Mouse (Mus musculus) liver, postnatal 0 days (tissue): ENCODE measurements around the gene Hsd3b1. TPM values are rescaled to one million over a fixed set of nuclear protein-coding genes. Genes with fewer than 3 reads are reported as not detected.

ENCODE experiments used
- ATAC-seq: fragments of 200-750 bp; cut with Nextera tagmentation; 2 replicates; pipeline ENCODE4 v1.8.0; 2017; ENCODE audit warnings: mild to moderate bottlenecking, moderate library complexity
- DNase-seq: peaks from one replicate; pipeline ENCODE4 v3.0.0-alpha.2; 2016
- H3K27ac ChIP-seq: fragments of 300-500 bp; sonication (generic); 2 replicates; pipeline ENCODE4 v1.5.1; 2014; ENCODE audit warnings: antibody characterized with exemption, moderate library complexity, mild to moderate bottlenecking, low read depth
- H3K27me3 ChIP-seq: fragments of 300-500 bp; sonication (generic); 2 replicates; pipeline ENCODE4 v1.6.1; 2014; ENCODE audit warnings: low read length, control low read depth, mixed read lengths; ENCODE audit not compliant: insufficient read depth
- H3K36me3 ChIP-seq: fragments of 300-500 bp; sonication (generic); replicated peaks from 2 replicates; pipeline ENCODE4 v1.6.1; 2014; ENCODE audit warnings: mild to moderate bottlenecking, control low read depth, low read length, moderate library complexity, mixed read lengths; ENCODE audit not compliant: insufficient read depth
- H3K4me1 ChIP-seq: fragments of 300-500 bp; sonication (generic); 2 replicates; pipeline ENCODE4 v1.6.1; 2014; ENCODE audit warnings: antibody characterized with exemption, mild to moderate bottlenecking, control low read depth; ENCODE audit not compliant: insufficient read depth
- H3K4me2 ChIP-seq: fragments of 300-500 bp; sonication (generic); 2 replicates; pipeline ENCODE4 v1.6.1; 2014; ENCODE audit warnings: low read depth, mild to moderate bottlenecking, low read length, moderate library complexity, mixed read lengths
- H3K4me3 ChIP-seq: fragments of 300-500 bp; sonication (generic); 2 replicates; pipeline ENCODE4 v1.5.1; 2014; ENCODE audit warnings: low read depth, low read length
- H3K9ac ChIP-seq: fragments of 300-500 bp; sonication (generic); replicated peaks from 2 replicates; pipeline ENCODE4 v1.6.1; 2014; ENCODE audit warnings: mild to moderate bottlenecking, moderate library complexity
- H3K9me3 ChIP-seq: fragments of 300-500 bp; sonication (generic); 2 replicates; pipeline ENCODE4 v1.6.1; 2016; ENCODE audit warnings: mild to moderate bottlenecking, control low read depth, low read length, mixed read lengths
- CTCF ChIP-seq: sonication (generic); IDR thresholded peaks from 2 replicates; pipeline ENCODE4 v1.5.1; 2016; ENCODE audit warnings: antibody characterized with exemption, low read depth
- EP300 ChIP-seq: IDR thresholded peaks from 2 replicates; pipeline ENCODE4 v1.6.1; 2016; ENCODE audit warnings: antibody characterized with exemption, low read depth, mild to moderate bottlenecking
- WGBS: fragments of 180-500 bp; shearing (Covaris S2); extraction: QIAGEN DNeasy Blood & Tissue Kit; methylation state at CpG from one replicate; pipeline ENCODE4 v1.1.7; 2014; ENCODE audit not compliant: insufficient replicate concordance; 5-methylcytosine and 5-hydroxymethylcytosine counted together
- polyA plus RNA-seq: library from polyadenylated mRNA; unstranded; fragments of >200 nt; fragmentation: Nextera tagmentation; extraction: Ambion mirVana; gene quantifications from 2 replicates; pipeline ENCODE4 v1.2.1, GENCODE M21; 2015

Gene Hsd3b1
- polyA plus RNA-seq, 1 experiment from 2014 or later: 60.2 TPM

DNA sequence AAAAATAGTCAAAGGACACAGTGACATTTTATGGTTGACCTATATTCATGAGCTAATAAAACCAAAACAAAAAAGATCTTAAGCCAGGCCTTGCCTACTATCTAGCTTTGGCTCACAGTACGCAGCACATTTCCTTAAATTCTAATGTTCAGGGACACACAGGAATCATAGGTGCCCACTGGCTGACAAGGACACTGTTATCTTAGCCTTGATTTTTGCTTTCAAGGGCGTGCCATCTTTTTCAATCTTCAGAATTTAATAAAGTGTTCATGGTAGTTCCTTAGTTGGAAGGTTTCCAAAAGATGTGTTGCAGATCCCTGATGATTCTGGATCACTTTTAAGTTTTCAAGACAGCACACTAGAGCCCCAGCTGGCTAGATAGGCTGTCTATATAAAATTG is 21.2 kb upstream of the Hsd3b1 start:
- 77% methylated on average over 2 of the region's 2 CpGs for WGBS
- no peak for ATAC-seq
- no peak for DNase-seq

DNA sequence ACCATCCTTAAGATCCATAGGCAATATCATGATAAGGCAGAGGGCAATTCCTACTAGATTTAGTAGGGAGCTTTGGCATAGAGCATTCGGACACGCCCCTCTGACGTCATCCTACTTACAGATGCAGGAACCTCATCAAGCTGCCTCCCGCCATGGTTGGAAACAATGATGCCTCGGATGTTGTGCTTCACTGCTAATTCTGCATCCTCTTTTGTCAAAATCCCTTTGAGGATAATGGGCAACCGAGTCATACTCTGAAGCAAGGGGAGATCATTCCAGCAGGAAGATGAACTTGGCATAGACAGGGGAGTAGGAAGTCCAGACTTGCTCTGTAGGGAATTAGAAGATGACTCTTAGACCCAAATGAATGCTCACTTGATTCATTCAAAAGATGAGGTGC is 20.6 kb upstream of the Hsd3b1 start:
- Histone ChIP-seq H3K4me1 (no peaks in the 10 kb centered on the region), H3K4me2 (no peak overlapping the region), H3K27me3 (no peaks in the 10 kb centered on the region), H3K36me3 (0 out of 2 replicates have a peak, but pooled peaks cover 2% of the 10 kb centered on the region), H3K9me3 (no peaks in the 10 kb centered on the region), H3K9ac (no peak overlapping the region), H3K4me3 (no peak overlapping the region), H3K27ac (no peak overlapping the region)
- ATAC-seq: no peak
- TF ChIP-seq CTCF: no peak
- no peak for TF ChIP-seq EP300
- 66% methylated on average over 6 of the region's 6 CpGs for WGBS
- DNase-seq: no peak

More for the DNA sequence above, 21.2 kb upstream of the Hsd3b1 start:
- H3K4me1 ChIP-seq: no peaks in the 10 kb centered on the region
- TF ChIP-seq CTCF (no peak), EP300 (no peak)
- no peaks in the 10 kb centered on the region for H3K9me3 ChIP-seq
- H3K4me3 ChIP-seq: no peak overlapping the region
- no peak overlapping the region for H3K27ac ChIP-seq
- 0 out of 2 replicates have a peak, but pooled peaks cover 2% of the 10 kb centered on the region for H3K36me3 ChIP-seq
- no peak overlapping the region for H3K9ac ChIP-seq
- H3K27me3 ChIP-seq: no peaks in the 10 kb centered on the region
- no peak overlapping the region for H3K4me2 ChIP-seq

DNA sequence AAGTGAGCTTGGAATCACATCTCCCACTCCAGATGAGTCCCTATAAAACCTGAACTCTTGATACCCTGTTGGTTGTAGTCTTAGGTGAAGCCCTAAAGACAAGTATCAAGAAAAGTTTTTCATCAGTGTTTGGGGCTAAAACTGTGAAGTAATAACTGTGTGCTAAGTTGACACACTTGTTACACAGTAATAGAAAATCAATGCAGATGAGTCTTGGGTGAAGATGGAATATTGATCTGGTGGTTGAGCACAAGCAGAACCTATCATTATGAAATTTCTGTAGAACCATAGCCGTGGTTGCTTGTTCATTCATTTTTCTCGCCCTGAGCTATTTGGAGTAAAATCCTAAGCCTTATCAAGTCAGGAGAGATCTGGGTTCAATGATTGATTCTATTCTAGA is 8.6 kb upstream of the Hsd3b1 start:
- H3K4me3 ChIP-seq: no peak overlapping the region
- H3K27me3 ChIP-seq: no peaks in the 10 kb centered on the region
- no peak overlapping the region for H3K9ac ChIP-seq
- ATAC-seq (peak; percentile 72), DNase-seq (no peak)
- no peaks in the 10 kb centered on the region for H3K36me3 ChIP-seq
- no peak overlapping the region for H3K27ac ChIP-seq
- no peaks in the 10 kb centered on the region for H3K4me1 ChIP-seq
- TF ChIP-seq EP300 (peak; percentile 45; the same call in 1 of the 2 replicates), CTCF (no peak)
- H3K4me2 ChIP-seq: no peak overlapping the region
- H3K9me3 ChIP-seq: no peaks in the 10 kb centered on the region
- 62% methylated on average over 2 of the region's 2 CpGs for WGBS

DNA sequence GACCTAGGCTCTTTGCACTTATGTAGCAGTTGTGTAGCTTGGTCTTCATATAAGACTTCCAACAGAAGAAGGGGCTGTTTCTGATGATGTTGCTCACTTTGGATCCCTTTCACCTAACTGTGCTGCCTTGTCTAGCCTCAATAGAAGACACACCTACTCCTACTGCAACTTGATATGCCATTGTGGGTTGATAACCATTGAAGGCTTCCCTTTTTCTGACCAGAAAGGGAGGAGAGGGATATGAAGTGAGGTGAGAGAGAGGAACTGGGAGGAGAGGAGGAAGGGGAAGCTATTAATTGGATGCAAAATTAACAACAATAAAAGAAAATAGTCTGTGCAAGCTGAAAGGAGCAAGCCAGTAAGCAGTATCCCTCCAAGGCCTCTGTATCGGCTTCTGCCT is 3.2 kb upstream of the Hsd3b1 start:
- WGBS: 89% methylated on average over 1 of the region's 1 CpGs
- no peak for ATAC-seq
- no peaks in the 10 kb centered on the region for H3K4me1 ChIP-seq

DNA sequence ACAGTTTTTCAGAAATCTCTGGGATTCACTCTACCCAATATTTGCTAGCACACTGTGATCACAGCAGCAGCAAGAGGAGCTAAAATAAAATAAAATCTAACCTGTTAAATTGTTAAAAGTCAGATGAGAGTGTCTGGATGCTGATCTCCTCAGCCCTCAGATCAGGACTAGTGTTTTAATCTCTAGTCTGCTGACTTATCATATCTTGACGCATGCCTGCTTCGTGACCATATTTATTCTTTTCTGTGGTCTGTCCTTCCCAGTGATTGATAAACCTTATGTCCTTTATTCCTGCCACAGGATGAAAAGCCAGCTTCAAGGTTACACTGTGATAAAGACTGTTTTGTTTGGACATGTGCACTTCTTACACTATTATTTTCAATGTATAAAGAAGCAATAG is 1.5 kb downstream of the Hsd3b1 start:
- Histone ChIP-seq H3K27me3 (no peaks in the 10 kb centered on the region), H3K4me1 (peaks cover 7% of the 10 kb centered on the region; the same call in 1 of the 2 replicates), H3K27ac (no peak overlapping the region), H3K9me3 (no peaks in the 10 kb centered on the region), H3K36me3 (no peaks in the 10 kb centered on the region), H3K4me2 (peak overlapping the region; percentile 11), H3K9ac (no peak overlapping the region), H3K4me3 (no peak overlapping the region)
- DNase-seq (no peak), ATAC-seq (no peak)
- 57% methylated on average over 2 of the region's 2 CpGs for WGBS
- TF ChIP-seq CTCF: no peak
- no peak for TF ChIP-seq EP300

More for the DNA sequence above, 3.2 kb upstream of the Hsd3b1 start:
- H3K4me3 ChIP-seq: no peak overlapping the region
- no peaks in the 10 kb centered on the region for H3K9me3 ChIP-seq
- TF ChIP-seq CTCF: no peak
- TF ChIP-seq EP300: no peak
- no peak overlapping the region for H3K9ac ChIP-seq
- H3K4me2 ChIP-seq: no peak overlapping the region
- no peaks in the 10 kb centered on the region for H3K27me3 ChIP-seq
- no peaks in the 10 kb centered on the region for H3K36me3 ChIP-seq
- H3K27ac ChIP-seq: no peak overlapping the region
- DNase-seq: no peak

DNA sequence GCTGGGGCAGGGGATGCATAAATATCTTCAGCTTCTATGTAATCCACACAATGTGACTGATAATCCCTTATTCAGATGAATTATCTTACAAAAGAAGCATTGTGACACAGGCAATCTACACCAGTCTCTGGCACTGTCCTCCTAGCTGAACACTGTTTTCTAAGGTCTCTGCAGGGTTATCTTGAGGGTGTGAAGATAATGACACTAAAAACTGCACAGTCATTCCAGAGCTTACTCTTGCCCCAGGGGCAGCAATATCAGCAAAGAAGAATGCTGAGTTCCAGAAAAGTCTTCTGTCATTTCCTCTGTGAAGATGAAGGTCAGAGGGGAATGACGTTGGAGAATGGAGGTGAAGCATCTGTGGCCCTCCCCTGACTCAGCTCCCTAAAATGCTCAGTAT is 2.7 kb downstream of the Hsd3b1 start:
- WGBS: 60% methylated on average over 1 of the region's 1 CpGs
- no peak for TF ChIP-seq EP300
- H3K4me1 ChIP-seq: peaks cover 10% of the 10 kb centered on the region; the same call in 1 of the 2 replicates
- H3K36me3 ChIP-seq: no peaks in the 10 kb centered on the region
- DNase-seq: no peak
- H3K27me3 ChIP-seq: no peaks in the 10 kb centered on the region
- H3K4me2 ChIP-seq: peak overlapping the region; percentile 11
- H3K4me3 ChIP-seq: no peak overlapping the region
- H3K9me3 ChIP-seq: no peaks in the 10 kb centered on the region
- H3K9ac ChIP-seq: no peak overlapping the region
- no peak overlapping the region for H3K27ac ChIP-seq
- ATAC-seq: no peak

DNA sequence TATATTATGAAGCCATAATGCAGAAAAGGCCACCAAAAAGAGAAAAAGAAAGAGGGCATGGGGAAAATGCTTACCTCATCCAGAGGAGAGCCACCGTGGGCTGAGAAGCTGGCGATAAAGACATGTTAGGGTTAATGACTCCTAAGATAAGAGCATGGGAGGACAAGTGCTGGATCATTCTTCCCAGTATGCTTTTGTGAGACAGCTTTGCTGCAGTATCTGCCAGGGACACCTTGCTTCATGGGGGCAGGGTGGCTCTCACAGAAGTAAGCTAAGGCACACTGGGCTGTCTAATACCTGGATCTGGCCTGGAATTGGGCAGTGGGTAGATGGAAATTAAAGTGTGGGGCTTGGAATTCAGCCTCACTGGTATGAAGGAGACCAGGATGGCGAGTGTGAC is 4.4 kb downstream of the Hsd3b1 start:
- peaks cover 10% of the 10 kb centered on the region; the same call in 1 of the 2 replicates for H3K4me1 ChIP-seq

More for the DNA sequence above, 4.4 kb downstream of the Hsd3b1 start:
- H3K4me3 ChIP-seq: no peak overlapping the region
- ATAC-seq (peak; percentile 43), DNase-seq (no peak)
- H3K4me2 ChIP-seq: no peak overlapping the region
- TF ChIP-seq EP300: peak; percentile 88
- no peak for TF ChIP-seq CTCF
- no peaks in the 10 kb centered on the region for H3K27me3 ChIP-seq
- H3K9me3 ChIP-seq: no peaks in the 10 kb centered on the region
- H3K27ac ChIP-seq: no peak overlapping the region
- WGBS: 65% methylated on average over 3 of the region's 3 CpGs
- H3K36me3 ChIP-seq: no peaks in the 10 kb centered on the region
- H3K9ac ChIP-seq: no peak overlapping the region
